Mouse (Mus musculus): ENCODE results near the gene Tspan15. TPM values are rescaled to one million over a fixed set of nuclear protein-coding genes. Genes with fewer than 3 reads are reported as not detected.

Tspan15 gene
- total RNA-seq (2021), result 10 to 100 TPM; 12.4 to 13.7 TPM

DNA sequence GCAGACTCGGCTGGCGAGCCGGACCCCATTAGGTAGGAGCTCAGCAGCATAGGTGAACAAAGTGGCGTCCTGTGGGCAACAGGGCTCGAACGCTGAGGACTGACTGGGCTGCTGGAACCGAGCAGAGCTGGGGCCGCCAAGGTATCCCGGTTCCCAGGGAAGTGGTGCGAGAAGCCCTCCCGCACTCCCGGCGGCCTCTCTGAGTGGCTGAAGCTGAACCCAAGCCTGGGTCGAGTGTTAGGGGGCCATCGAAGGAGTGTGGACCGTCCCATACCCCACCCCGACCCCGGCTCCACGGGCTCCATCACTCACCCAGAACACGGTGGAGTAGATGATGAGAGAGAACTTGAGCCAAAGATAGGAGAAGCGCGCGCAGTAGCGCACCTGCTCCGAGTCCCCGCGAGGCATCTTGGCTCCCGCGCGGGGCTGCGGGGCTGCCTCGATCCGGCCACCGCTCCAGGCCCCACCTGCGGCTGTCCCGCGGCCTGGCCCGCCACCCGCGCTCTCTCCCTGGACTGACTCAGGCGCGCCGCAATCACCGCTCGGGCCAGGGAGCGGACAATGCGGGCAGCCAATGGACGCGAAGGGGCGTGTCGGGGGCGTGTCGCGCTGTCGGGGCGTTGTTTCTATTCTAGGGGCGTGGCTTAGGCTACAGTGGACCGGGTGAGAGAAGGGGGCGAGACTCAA lies at the start of gene Tspan15:
Gene Tspan15 (minus strand): TSS at position 544 of the 687 bp plus-strand sequence.
- DNase-seq, result peak; percentile 93
- intact Hi-C loops (cut with DNase I), result no loop called here

DNA sequence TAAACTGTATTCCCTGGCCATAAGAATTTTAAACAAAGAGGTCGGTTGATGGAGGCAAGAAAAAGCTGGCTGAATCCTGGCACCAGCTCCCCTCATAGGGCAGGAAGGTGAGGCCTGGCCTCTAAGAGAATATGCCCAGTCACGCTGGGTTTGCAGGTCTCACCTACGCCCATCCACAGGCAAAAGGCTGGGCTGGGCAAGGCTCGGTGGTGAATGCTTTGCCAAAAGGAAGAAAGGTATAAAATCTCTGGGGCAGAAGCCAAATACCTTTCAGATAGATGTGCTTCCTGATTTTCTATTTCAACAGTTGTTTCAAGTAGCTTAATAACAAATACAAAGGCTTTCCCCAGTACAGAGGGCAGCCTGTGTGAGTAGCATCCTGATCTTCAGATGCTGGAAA lies 48.6 kb upstream of the Tspan15 start:
- intact Hi-C loops (cut with DNase I), result loop anchor here (5.0 kb wide), 1 partner anchor 63 kb away; no protein-coding TSS in a partner anchor
- no peak for DNase-seq

DNA sequence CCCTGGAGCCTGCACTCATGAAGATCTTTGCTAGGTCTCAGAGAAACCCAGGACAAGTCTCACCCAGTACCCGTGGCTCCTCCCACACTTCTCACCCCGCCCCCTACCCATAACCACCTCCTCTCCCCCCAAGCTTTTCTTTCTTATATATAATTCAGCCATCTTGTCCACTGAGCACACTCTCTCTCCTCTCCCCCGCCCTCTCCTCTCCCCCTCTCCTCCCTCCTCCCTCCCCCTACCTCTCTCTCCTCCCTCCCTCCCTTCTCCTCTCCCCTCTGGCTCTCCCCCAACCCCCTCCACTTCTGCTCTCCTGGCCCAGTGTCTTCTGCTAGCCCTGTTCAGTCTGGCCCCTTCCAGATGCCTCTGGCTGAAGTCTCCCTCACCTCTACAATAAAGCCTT lies 48.0 kb upstream of the Tspan15 start:
- intact Hi-C loops (cut with DNase I), result loop anchor here (5.0 kb wide), 1 partner anchor 63 kb away; no protein-coding TSS in a partner anchor
- no peak for DNase-seq

DNA sequence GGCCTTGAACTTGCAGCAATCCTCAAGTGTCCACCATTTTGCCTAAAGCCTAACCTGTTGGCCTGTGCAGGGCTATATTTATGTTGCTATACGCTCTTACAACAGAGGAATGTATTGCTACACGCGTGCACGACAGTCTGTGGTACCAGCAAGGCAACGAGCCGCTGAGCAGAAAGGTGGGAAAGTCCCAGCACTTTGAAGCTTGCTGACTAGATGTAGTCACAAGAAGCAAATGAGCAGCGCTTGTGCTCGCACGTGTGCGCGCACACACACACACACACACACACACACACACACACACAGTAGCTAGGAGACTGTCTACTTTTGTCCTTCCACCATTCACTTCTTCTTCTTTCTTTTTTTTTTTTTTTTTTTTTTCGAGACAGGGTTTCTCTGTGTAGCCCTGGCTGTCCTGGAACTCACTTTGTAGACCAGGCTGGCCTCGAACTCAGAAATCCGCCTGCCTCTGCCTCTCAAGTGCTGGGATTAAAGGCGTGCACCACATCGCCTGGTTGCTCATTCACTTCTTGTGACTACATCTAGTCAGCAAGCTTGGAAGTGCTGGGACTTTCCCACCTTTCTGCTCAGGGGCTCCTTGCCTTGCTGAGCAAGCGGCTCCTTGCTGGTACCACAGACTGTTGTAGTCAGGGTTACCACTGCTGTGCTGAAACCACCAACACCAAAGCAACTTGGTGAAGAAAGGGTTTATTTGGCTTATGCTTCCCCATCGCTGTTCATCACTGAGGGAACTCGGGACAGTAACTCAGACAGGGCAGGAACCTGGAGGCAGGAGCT lies 46.6 kb upstream of the Tspan15 start:
- DNase-seq, result no peak
- intact Hi-C loops (cut with DNase I), result loop anchor here (5.0 kb wide), 1 partner anchor 65 kb away; no protein-coding TSS in a partner anchor

DNA sequence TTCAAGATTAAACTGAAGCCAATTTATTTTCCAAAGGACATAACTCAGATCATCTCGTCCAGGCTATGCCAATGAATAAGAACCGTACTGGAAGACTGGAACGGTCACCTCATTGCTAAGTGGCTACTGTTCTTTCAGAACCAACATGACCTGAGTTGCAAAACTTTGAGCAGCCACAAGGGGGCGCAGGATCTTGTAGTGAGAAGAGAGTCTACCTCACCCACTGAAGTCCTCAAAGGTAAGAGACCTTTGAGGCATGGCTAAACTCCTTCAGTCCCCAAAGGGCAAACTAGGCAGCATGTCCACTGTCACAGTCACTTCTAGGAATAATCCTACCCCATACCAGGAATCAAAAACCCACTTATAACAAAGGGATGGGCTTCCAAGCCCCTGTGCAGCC lies 44.2 kb upstream of the Tspan15 start:
- DNase-seq, result peak; percentile 82 to 92
- intact Hi-C loops (cut with DNase I), result loop anchor here (1.0 to 5.0 kb wide), 3 partner anchors 67 to 136 kb away; no protein-coding TSS in a partner anchor

DNA sequence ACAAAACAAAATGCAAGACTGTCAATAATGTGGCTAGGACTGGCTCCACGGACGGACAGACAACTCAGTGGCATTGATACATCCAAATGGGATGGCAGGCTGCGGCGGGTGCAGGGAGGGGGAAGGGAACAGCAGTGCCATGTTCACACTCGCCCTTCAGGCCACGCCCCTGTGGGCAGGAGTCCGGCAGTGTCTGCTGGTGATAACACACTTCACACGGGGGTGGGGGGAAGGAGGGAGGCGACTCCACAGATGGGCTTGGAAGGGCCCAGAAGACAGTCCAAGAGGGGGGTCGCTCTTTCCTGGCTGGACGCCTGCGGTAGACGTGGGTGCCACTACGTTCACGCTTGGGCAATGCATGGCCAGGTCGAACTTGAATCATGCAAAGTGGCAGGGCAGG lies 38.2 kb upstream of the Tspan15 start:
- no peak for DNase-seq
- intact Hi-C loops (cut with DNase I), result no loop called here

DNA sequence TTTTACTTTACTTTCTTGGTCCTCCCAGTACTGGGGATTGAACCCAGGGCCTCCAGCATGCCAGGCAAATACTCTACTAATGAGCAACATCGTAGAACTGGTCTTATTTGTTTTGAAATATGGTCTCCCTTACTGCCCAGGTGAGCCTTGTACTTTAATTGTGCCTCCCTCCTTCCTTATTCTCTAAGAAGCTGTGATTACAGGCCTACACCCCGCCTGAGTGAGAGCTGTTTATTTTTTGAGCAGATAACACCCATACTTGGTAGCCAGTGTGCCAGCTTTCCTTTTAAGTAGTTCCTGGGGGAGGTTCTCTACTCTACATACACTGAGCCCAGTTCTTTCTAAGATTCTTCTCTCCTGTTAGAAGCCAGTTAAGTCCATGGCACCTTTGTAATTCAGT lies 33.2 kb upstream of the Tspan15 start:
- intact Hi-C loops (cut with DNase I), result no loop called here
- no peak for DNase-seq

DNA sequence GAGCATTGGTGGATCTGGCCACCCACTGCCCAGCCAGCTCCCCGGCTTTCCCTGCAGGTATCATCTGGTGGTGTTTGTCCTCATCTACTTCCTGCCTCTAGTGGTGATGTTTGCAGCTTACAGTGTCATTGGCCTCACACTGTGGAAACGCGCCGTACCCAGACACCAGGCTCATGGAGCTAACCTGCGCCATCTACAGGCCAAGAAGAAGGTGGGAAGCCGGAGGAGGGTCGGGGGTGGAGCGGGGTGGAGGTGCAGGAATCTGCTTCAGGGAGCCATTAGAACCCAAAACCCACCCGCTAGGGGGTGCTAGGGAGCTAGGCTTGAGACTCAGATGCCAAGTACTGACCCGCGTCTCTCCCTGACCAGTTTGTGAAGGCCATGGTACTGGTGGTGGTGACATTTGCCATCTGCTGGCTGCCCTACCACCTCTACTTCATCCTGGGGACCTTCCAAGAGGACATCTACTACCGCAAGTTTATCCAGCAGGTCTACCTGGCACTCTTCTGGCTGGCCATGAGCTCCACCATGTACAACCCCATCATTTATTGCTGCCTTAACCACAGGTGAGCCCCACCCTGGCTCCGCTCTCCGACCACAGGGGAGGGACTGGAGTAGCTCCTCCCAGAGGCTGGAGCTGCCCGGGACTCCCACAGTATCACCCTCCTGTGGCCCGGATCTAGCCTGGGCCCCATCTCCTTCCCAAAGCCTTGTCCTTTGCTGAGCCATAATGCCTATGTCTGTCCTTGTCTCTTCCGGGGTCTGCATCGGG lies 30.2 kb upstream of the Tspan15 start:
- peak; percentile 48 to 65 for DNase-seq
- intact Hi-C loops (cut with DNase I), result no loop called here

DNA sequence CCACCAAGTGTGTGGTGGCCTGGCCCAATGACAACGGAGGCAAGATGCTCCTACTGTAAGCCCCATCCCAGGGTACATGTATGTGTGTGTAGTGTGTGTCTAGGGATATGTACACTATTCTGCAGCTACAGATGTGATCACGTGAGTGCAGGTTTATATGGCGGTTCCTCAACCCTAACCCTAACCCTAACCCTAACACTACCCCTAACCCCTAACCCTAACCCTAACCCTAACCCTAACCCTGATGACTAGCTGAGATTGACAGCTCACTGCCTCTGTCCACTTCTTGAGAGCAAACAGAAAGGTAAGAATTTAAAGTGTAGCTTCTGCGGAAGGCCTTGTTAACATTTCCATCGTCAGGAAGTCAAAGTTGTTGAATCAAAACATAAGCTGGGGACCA lies 27.2 kb upstream of the Tspan15 start:
- DNase-seq, result no peak
- intact Hi-C loops (cut with DNase I), result no loop called here

DNA sequence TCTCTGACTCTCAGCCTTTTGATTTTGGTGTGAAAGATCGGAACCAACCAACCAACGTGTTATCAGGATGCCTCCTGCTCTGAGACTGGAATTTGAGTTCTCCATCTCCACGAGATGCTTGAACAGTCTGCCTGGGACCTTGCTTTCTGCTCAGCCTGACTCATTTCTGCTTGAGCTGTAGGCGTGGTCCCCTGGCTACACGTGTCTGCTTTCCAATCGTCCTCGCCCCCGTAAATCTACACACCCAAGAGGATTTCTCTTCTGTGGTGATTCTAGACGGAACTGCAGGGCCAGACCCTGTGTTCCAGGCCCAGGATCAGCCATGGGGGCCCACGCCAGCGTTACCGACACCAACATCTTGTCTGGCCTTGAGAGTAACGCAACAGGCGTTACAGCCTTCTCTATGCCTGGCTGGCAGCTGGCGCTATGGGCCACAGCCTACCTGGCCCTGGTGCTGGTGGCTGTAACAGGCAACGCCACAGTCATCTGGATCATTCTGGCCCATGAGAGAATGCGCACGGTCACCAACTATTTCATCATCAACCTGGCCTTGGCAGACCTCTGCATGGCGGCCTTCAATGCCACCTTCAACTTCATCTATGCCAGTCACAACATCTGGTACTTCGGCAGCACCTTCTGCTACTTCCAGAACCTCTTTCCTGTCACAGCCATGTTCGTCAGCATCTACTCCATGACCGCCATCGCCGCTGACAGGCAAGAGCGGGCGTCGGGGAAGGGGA lies 21.6 kb upstream of the Tspan15 start:
- intact Hi-C loops (cut with DNase I), result no loop called here
- no peak for DNase-seq

DNA sequence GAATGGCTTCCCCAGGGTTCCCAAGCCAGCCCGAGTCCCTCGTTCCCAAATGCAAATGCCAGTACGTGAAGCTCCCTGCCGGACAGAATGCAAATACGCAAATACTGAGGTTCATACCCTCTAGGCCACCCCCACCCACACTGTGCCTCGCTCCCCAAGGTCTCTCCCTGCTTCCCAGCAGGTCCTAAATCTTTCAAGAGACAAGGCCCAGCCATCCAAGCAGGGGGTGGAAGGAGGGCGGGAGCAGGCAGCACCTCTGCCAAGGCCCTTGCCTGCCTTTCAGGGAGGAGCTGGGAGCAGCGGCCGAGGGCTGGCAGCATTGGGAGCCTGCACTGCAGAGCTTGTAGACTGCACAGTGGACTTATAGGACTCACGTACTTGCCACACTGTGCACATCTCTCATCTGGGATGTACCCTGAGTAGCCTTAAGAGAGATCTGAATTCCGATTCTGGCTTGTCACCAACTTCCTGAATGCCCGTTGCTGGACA lies 21.0 kb upstream of the Tspan15 start, which contains the start of gene Tacr2:
Gene Tacr2 (plus strand): TSS at position 439 of the 489 bp plus-strand sequence.
- DNase-seq, result no peak
- intact Hi-C loops (cut with DNase I), result no loop called here

DNA sequence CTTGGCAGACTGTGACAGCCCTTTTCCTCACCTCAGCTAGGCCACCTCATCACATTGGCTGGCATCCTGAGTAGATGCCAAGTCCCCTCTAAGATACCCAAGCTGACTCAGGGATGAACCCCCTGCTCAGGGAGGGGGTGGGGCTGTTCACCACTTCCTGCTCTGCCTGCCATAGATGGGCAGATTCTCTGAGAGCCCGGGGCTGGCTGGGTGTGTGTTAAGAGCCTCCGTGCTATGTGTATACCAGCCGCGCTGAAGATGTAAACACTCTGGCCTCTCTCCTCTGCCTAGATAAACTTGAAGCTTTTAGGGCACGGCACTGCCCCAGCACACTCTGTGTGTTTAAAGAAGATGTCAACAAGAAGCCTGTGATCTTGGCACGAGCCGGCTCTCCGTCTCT lies 16.8 kb upstream of the Tspan15 start:
- intact Hi-C loops (cut with DNase I), result loop anchor here (10.0 kb wide), 1 partner anchor 263 kb away; no protein-coding TSS in a partner anchor
- DNase-seq, result no peak

DNA sequence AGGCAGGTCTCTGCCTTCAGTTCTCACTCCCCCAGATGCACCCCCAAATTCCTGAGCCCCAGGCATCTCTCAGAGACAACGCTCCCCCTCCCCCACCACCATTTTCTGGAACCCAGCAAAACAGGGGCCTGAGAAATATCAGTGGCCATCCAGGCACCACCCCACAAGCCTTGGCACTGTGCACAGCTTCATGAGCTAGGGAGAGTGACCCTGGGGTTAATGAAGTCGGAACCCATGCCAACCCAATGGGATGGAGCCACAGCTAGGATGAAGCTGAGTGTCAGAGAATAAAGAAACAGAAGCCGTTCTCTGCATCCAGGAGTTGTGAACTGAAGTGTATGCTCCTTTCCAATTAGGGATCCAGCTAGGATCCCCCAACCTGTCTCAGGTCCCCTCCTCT lies 16.1 kb upstream of the Tspan15 start:
- intact Hi-C loops (cut with DNase I), result loop anchor here (10.0 kb wide), 1 partner anchor 262 kb away; no protein-coding TSS in a partner anchor

DNA sequence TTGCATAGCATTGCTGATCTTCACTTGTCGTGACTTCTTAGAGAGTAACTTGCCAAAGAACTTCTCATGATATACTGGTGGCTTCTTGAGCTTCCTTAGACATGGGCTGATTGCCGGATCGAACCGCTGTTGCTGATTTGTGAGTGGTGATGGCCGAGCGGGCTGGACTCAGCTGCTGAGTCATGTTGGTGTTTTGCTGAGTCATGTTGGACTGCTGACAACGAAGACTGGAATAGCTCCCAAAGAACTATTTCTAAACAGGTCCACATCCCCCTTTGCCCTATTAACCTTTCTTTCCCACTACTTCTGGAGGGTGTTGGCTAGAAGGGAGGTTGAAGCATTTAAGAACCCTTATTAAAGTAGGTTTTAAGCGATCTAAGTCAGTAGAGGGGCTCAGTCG lies 13.0 kb upstream of the Tspan15 start:
- intact Hi-C loops (cut with DNase I), result loop anchor here (10.0 kb wide), 1 partner anchor 259 kb away; no protein-coding TSS in a partner anchor
- no peak for DNase-seq

More for the DNA sequence above, 16.1 kb upstream of the Tspan15 start:
- DNase-seq, result no peak

DNA sequence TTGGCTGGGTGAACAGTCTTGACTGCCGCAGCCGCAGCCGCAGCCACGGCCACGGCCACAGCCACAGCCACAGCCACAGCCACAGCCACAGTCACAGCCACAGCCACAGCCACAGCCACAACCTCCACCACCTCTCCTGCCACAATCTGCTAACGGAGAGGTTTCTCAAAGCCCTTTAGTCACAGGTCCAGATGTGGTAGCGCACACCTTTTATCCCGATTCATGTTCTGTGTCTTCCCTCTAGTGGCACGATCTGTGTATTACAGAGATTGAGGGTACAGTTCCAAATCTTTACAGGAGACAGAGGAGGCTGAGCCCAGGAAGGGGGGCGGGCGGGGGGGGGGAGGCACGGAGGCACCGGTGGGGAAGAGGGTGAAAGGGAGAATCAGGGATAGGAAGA lies 11.8 kb upstream of the Tspan15 start:
- intact Hi-C loops (cut with DNase I), result loop anchor here (1.0 to 10.0 kb wide), 3 partner anchors 56 to 258 kb away; no protein-coding TSS in a partner anchor
- DNase-seq, result peak; percentile 69 to 76

DNA sequence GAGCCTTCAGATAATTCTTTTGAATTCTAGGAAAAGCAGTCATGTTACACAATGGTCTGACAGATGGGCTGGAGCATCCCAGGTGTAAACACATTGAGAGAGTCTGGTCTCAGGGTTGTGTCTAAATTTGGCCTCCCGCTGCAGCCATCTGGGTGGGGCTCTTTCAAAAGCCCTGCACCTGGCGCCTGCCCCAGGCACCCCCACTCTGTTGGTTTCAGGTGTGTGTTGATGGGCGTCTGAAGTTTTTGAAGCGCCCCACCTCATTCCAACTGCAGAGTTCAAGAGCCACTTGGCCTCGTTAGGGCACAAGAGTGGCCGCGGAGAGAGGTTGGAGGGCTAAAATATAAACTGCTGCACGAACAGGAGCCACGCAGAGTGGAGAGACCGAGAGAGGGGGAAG lies 11.3 kb upstream of the Tspan15 start:
- intact Hi-C loops (cut with DNase I), result loop anchor here (10.0 kb wide), 1 partner anchor 258 kb away; no protein-coding TSS in a partner anchor
- DNase-seq, result no peak

DNA sequence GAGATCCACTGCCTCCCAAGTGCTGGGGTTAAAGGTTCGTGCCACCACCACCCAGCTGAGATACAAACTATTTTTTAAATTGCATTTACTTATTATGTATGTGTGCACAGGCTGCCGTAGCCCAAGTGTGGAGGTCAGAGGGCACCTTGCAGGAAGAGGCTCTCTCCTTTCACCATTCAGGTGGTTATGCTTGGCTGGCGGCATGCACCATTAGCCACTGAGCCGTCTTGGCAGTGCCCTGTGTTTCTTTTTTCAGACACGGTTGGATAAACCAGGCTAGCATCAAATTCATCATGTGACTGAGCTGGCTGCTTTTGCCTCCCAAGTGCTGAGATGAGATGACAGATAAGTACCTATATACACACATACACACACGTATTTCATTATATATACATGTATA lies 8.2 kb upstream of the Tspan15 start:
- intact Hi-C loops (cut with DNase I), result no loop called here
- DNase-seq, result peak; percentile 32 to 38

DNA sequence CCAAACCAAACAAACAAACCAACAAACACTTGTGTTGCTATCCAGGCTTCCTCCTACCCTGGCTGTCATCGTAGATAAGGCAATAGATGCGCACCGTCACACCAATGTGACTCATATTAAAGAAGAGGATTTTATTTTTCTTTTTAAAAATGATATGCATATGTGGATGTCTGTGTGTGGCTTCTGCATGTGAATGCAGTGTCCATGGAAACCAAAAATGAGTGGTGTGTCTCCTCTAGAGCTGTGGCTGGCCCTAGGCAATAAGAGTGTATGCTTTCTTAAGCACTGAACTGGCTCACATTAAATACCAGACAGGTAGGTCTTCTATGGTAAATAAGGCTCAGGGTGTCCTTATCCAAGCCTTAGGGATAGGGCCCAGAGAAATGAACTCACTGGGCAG lies 7.6 kb upstream of the Tspan15 start:
- intact Hi-C loops (cut with DNase I), result no loop called here
- no peak for DNase-seq

DNA sequence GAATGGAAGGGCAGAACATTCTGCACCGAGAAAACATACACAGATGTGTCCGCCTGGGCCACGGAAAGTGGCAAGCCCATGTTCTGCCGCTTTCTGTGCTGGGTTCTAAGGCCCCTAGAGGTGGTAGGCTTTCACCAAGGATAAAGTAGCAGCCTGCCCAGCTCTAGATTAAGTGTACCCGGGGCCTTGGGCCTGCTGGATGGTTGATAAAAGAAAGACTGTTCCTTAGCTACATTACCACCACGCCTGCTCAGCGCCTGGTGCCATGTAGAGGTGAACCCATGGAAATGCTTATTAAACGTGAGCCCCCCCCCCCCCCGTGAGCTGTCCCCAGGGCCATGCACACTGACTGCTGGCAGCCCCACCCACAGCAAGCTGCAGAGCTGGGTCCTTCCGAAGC lies 6.2 kb upstream of the Tspan15 start:
- no peak for DNase-seq
- intact Hi-C loops (cut with DNase I), result no loop called here

DNA sequence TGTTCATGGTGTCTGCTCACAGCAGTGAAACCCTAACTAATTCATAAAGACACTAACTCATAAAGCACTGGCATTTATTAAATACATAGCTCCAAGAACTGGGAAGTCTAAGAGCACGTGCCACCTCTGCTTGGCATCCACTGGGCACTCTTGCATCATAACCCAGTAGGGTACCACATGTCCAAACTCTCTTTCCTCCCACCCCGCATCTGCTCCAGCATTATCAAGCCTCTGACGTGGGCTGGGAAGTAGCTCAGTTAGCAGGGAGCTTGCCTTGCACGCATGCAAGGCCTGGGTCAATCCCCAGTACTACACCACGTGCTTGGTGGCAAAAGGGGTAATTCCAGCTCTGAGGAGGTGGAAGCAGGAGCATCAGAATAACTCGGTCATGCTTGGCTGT lies 5.1 kb upstream of the Tspan15 start:
- no peak for DNase-seq
- intact Hi-C loops (cut with DNase I), result no loop called here
